Mouse (Mus musculus) layer of hippocampus, adult 8-10 months (tissue): ENCODE measurements around the gene Phf21a. TPM values are rescaled to one million over a fixed set of nuclear protein-coding genes. Genes with fewer than 3 reads are reported as not detected.
"Not testable (repeated sequence)": the region's sequence is repeated elsewhere in the genome, so short reads cannot be mapped to it uniquely, and the experiment has no call there.

Experiments
- DNase-seq, 2 experiments: peaks; one replicate each; pipeline ENCODE4 v3.0.0; 2022; ENCODE audit warnings: low spot score in 2 of 2
- total RNA-seq, 4 experiments: library from RNA; stranded (reverse); gene quantifications; 2 replicates each; pipeline ENCODE4 v1.2.4; 2022

The Phf21a gene
- total RNA-seq, 4 experiments from 2014 or later = 139 to 167 (median 156) TPM

GRCm38 (mm10) chr2:92082196-92082595 is 10.7 kb upstream of the Phf21a start:
- DNase-seq = no peak

- DNase-seq = no peak
Measured at GRCm38 (mm10) chr2:92085721-92086120, 7.2 kb upstream of the Phf21a start.

- DNase-seq = no peak
Measured at GRCm38 (mm10) chr2:92087065-92087464, 5.9 kb upstream of the Phf21a start.

- DNase-seq = no peak
Measured at GRCm38 (mm10) chr2:92089782-92090181, 3.1 kb upstream of the Phf21a start.

GRCm38 (mm10) chr2:92093503-92093902 is 586 bp downstream of the Phf21a start:
- DNase-seq = not testable (repeated sequence)

GRCm38 (mm10) chr2:92094078-92094477 is 1.2 kb downstream of the Phf21a start:
- DNase-seq = no peak

GRCm38 (mm10) chr2:92100768-92101167 is 7.9 kb downstream of the Phf21a start:
- DNase-seq = no peak

- DNase-seq = no peak
Measured at GRCm38 (mm10) chr2:92124523-92124922, 31.6 kb downstream of the Phf21a start.

- DNase-seq = no peak
Measured at GRCm38 (mm10) chr2:92125330-92125729, 32.4 kb downstream of the Phf21a start.

- no peak for DNase-seq
Measured at GRCm38 (mm10) chr2:92130071-92130470, 37.2 kb downstream of the Phf21a start.

GRCm38 (mm10) chr2:92138736-92139135 is 45.8 kb downstream of the Phf21a start:
- DNase-seq = no peak

- no peak for DNase-seq
Measured at GRCm38 (mm10) chr2:92139365-92139764, 46.4 kb downstream of the Phf21a start.

- DNase-seq = no peak
Measured at GRCm38 (mm10) chr2:92140383-92140782, 47.5 kb downstream of the Phf21a start.

- no peak for DNase-seq
Measured at GRCm38 (mm10) chr2:92141073-92141472, 48.2 kb downstream of the Phf21a start.

GRCm38 (mm10) chr2:92143932-92144331 is 51.0 kb downstream of the Phf21a start:
- DNase-seq = no peak

- DNase-seq = not testable (repeated sequence)
Measured at GRCm38 (mm10) chr2:92147925-92148750, 55.2 kb downstream of the Phf21a start.

- DNase-seq = no peak
Measured at GRCm38 (mm10) chr2:92164291-92164690, 71.4 kb downstream of the Phf21a start.

GRCm38 (mm10) chr2:92166950-92167349 is 74.0 kb downstream of the Phf21a start:
- no peak for DNase-seq

GRCm38 (mm10) chr2:92171046-92171643 is 78.2 kb downstream of the Phf21a start:
- DNase-seq = no peak

- DNase-seq = no peak
Measured at GRCm38 (mm10) chr2:92172300-92172699, 79.4 kb downstream of the Phf21a start.

GRCm38 (mm10) chr2:92173186-92173585 is 80.3 kb downstream of the Phf21a start:
- no peak for DNase-seq

GRCm38 (mm10) chr2:92174265-92174664 is 81.3 kb downstream of the Phf21a start:
- DNase-seq = no peak

- no peak for DNase-seq
Measured at GRCm38 (mm10) chr2:92175002-92175401, 82.1 kb downstream of the Phf21a start.
